ENCODE assay signal across 19 mouse cellular contexts in genomic region chr6:85360311-85360710, GRCm38 (mm10). TPM values are rescaled to one million over a fixed set of nuclear protein-coding genes. Genes with fewer than 3 reads are reported as not detected.
DNase-seq lines count a peak whose midpoint lies in the region; ATAC-seq and TF ChIP-seq lines count a peak whose summit lies in the region.
"Had no signal": no experiment of that assay in that cellular context is flagged by ENCODE, and none has a peak within 500 bp of the region (broad histone marks: within the 10 kb centered on the region; RNA-seq: fewer than 3 reads in every experiment).

No protein-coding gene starts in this region.

- TF ChIP-seq POLR2A in kidney, adult 2 months (IDR thresholded peaks at IDR 0.05; ENCODE audit: low read depth, low read length) = no peak

- H3K36me3 ChIP-seq in kidney, embryonic 14.5 days (ENCODE audit: control insufficient read depth, insufficient read depth, low read length) = no peaks in the 10 kb centered on the region
- H3K36me3 ChIP-seq in kidney, adult 2 months (ENCODE audit: control insufficient read depth, insufficient read depth, low read length) = no peaks in the 10 kb centered on the region; the same call in 1 of the 2 replicates
- H3K36me3 ChIP-seq: limb, embryonic 13.5 days; liver, embryonic 13.5 days; stomach, embryonic 15.5 days had no signal

- no peak for ATAC-seq in kidney, embryonic 14.5 days (ENCODE audit: low FRiP score, low TSS enrichment)
- ATAC-seq: forebrain, embryonic 13.5 days; hindbrain, postnatal 0 days had no signal

- H3K27me3 ChIP-seq in kidney, embryonic 14.5 days (ENCODE audit: control insufficient read depth, insufficient read depth, low read length) = no peaks in the 10 kb centered on the region
- no peaks in the 10 kb centered on the region for H3K27me3 ChIP-seq in kidney, adult 2 months (replicated peaks; ENCODE audit: control insufficient read depth, insufficient read depth, low read length)
- H3K27me3 ChIP-seq: forebrain, embryonic 13.5 days; limb, embryonic 13.5 days; stomach, embryonic 15.5 days had no signal

- no peak overlapping the region for H3K4me2 ChIP-seq in kidney, embryonic 14.5 days (replicated peaks; ENCODE audit: low read depth, low read length)
- H3K4me2 ChIP-seq: forebrain, embryonic 13.5 days; limb, embryonic 13.5 days; liver, embryonic 13.5 days; lung, embryonic 14.5 days; stomach, embryonic 15.5 days had no signal

- 81% methylated on average over 5 of the region's 5 CpGs for WGBS in kidney, embryonic 14.5 days
- WGBS in kidney, adult 2 months = 53% methylated on average over 5 of the region's 5 CpGs

- H3K4me1 ChIP-seq in kidney, embryonic 14.5 days (ENCODE audit: control insufficient read depth, insufficient read depth, low read length) = no peaks in the 10 kb centered on the region
- H3K4me1 ChIP-seq in kidney, adult 2 months (ENCODE audit: control insufficient read depth, insufficient read depth, low read length) = peaks cover 53% of the 10 kb centered on the region
- H3K4me1 ChIP-seq: forebrain, embryonic 13.5 days; limb, embryonic 13.5 days; liver, embryonic 13.5 days; stomach, embryonic 15.5 days had no signal

- H3K4me3 ChIP-seq in kidney, embryonic 14.5 days (ENCODE audit: low read length) = no peak overlapping the region
- no peak overlapping the region for H3K4me3 ChIP-seq in kidney, adult 2 months (ENCODE audit: insufficient read depth, low read depth, low read length)
- H3K4me3 ChIP-seq: erythroblast, embryonic 14.5 days; forebrain, embryonic 13.5 days; limb, embryonic 13.5 days; liver, embryonic 13.5 days; stomach, embryonic 15.5 days had no signal

- no peak for TF ChIP-seq CTCF in kidney, adult 2 months (conservative IDR thresholded peaks at IDR 0.05; ENCODE audit: insufficient read depth, insufficient read length, low read depth, low read length)

- peak; percentile 93 for DNase-seq in kidney, adult 11 months
- peak; percentile 96 for DNase-seq in kidney, adult 2 months
- peak; percentile 75 for DNase-seq in kidney, postnatal 10 days
- DNase-seq in embryo, embryonic 9.5 days (ENCODE audit: extremely low spot score) = no peak
- DNase-seq in cerebellum, postnatal 4 days (ENCODE audit: low spot score in 2 of 2) = no peak
- DNase-seq in urinary bladder, postnatal 14 days (ENCODE audit: low spot score) = no peak
- DNase-seq: adrenal gland, adult 2 months; cerebellum, adult 11 months; cerebellum, postnatal 36 days; liver, embryonic 13.5 days; lung, embryonic 14.5 days; lung, postnatal 4 days; right cerebral cortex, postnatal 25 days had no signal

- no peaks in the 10 kb centered on the region for H3K9me3 ChIP-seq in kidney, embryonic 14.5 days (ENCODE audit: control insufficient read depth, low read length)
- H3K9me3 ChIP-seq: forebrain, embryonic 13.5 days; limb, embryonic 13.5 days; liver, embryonic 13.5 days; stomach, embryonic 15.5 days had no signal

- H3K27ac ChIP-seq in kidney, embryonic 14.5 days (ENCODE audit: low read depth, low read length) = no peak overlapping the region
- H3K27ac ChIP-seq in kidney, adult 2 months (ENCODE audit: insufficient read depth, low read depth, low read length) = peak overlapping the region; percentile 91
- H3K27ac ChIP-seq: forebrain, embryonic 13.5 days; hindbrain, postnatal 0 days; limb, embryonic 13.5 days; liver, embryonic 13.5 days; stomach, embryonic 15.5 days had no signal

- H3K9ac ChIP-seq in kidney, embryonic 14.5 days (ENCODE audit: low read depth, low read length) = no peak overlapping the region
- H3K9ac ChIP-seq: forebrain, embryonic 13.5 days; limb, embryonic 13.5 days; liver, embryonic 13.5 days; lung, embryonic 14.5 days; stomach, embryonic 15.5 days had no signal

RNA-seq across cellular contexts. Expression of gene Rab11fip5, which starts 14.1 kb away (rescaled TPM):
- polyA plus RNA-seq in kidney, embryonic 14.5 days (2014; fragmentation: Nextera tagmentation; extraction: Ambion mirVana) = 7.7 and 9.0 TPM in 2 replicates
- 56.8 and 63.6 TPM in 2 replicates for polyA plus RNA-seq in kidney, adult 2 months (2012; rRNA removed)

RNA-seq across cellular contexts. Expression of gene Sfxn5, which starts 27.1 kb away (rescaled TPM):
- polyA plus RNA-seq in kidney, embryonic 14.5 days (2014; fragmentation: Nextera tagmentation; extraction: Ambion mirVana) = 9.3 and 11.9 TPM in 2 replicates
- 23.6 and 25.8 TPM in 2 replicates for polyA plus RNA-seq in kidney, adult 2 months (2012; rRNA removed)

Comparison
In these comparisons a context has a peak if more than half of its experiments do, and no peak if none do; other contexts are left out.
1. DNase-seq: peak in kidney, adult 11 months (single experiment), kidney, adult 2 months (single experiment) and kidney, postnatal 10 days (single experiment); none in embryo, embryonic 9.5 days (single experiment), cerebellum, postnatal 4 days (0 of 2) and urinary bladder, postnatal 14 days (single experiment).